Mouse (Mus musculus): ENCODE measurements around the gene Crebbp.

- TF ChIP-seq POLR2A (IDR thresholded peaks at IDR 0.05; ENCODE audit: control insufficient read depth, extremely low read depth, insufficient read depth, low read length, poor library complexity) (no peak), CTCF (IDR thresholded peaks at IDR 0.05; ENCODE audit: borderline replicate concordance, control insufficient read depth, extremely low read depth, insufficient read depth, low read length, poor library complexity) (no peak)
Observed at GRCm38 (mm10) chr16:4168476-4168875, 45.3 kb downstream of the Crebbp start.

Measured in thymus, adult 2 months (tissue).